Mouse (Mus musculus) liver, postnatal 0 days (tissue): ENCODE results near the gene Kif17.

Experiments
- CTCF ChIP-seq: sonication (generic); IDR thresholded peaks from 2 replicates; pipeline ENCODE4 v1.5.1; 2016; ENCODE audit warnings: antibody characterized with exemption, low read depth
- EP300 ChIP-seq: IDR thresholded peaks from 2 replicates; pipeline ENCODE4 v1.6.1; 2016; ENCODE audit warnings: antibody characterized with exemption, low read depth, mild to moderate bottlenecking

DNA sequence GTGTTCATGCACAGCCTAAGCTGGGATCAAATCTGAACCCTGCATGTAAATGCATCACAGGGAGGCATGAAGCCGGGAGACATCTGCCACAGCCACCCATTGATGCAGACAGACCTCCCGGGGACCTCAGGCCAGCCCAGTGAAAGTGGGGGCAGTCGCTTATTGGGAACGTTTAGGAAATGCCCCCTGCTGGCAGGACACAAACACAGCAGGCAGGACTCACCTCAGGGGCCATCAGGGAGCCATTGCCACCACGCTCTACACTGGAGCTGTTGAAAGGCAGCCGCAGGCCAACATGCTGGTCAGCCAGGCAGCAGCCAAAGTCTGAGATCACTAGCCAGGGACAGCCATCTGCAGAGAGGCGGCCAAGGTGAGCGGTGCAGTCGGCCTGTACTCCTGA lies 65.5 kb downstream of the Kif17 start:
- TF ChIP-seq CTCF (peak; percentile 58), EP300 (no peak)
